Mouse (Mus musculus) monocyte, adult 5-6 weeks (primary cell): Measurements from ENCODE around the gene Ednra. TPM values are rescaled to one million over a fixed set of nuclear protein-coding genes. Genes with fewer than 3 reads are reported as not detected.
A peak's percentile ranks its signal among the peaks of the same experiment; 100 is the strongest.

Experiments
- ATAC-seq: fragments of 153-309, 156-312 bp; replicated peaks from 2 replicates; pipeline ENCODE4 v1.8.0; 2017; ENCODE audit warnings: mild to moderate bottlenecking; ENCODE audit not compliant: low TSS enrichment, insufficient number of reproducible peaks, severe bottlenecking, poor library complexity, low FRiP score
- total RNA-seq: library from RNA; stranded (forward); fragments of 200-1000, 200-491, 200-594 nt; gene quantifications from 3 replicates; pipeline ENCODE4 v1.2.3, GENCODE M21; 2017

The Ednra gene
- total RNA-seq, 1 experiment from 2014 or later = not detected

DNA sequence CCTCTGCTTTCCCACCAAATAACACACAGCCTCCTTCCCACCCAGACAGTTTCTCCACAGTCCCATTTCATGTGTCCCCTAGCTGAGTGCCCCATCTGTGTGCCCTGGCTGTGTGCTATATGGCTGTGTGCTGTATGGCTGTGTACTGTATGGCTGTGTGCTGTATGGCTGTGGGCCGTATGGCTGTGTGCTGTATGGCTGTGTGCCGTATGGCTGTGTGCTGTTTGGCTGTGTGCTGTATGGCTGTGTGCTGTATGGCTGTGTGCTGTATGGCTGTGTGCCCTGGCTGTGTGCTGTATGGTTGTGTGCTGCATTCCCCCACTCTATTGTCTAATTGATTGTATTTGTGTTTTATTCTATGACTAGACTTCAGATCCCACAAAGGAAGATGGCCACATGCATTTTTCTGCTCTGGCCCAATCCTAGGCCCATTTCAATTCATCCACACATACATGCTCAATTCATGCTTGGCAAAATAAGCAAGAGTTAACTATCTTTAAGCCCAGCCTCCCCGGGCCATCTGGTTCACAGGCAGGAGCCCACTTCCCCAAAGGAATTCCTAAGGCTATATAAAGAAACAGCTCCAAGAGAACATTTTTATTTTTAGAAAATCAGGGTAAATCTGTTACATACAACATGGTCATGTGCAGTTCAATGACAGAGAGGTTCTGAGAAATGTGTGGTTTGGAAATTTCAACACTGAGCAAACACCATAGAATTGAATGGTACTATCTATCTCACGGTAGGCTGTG, 53.5 kb downstream of the Ednra start:
- no peak for ATAC-seq

DNA sequence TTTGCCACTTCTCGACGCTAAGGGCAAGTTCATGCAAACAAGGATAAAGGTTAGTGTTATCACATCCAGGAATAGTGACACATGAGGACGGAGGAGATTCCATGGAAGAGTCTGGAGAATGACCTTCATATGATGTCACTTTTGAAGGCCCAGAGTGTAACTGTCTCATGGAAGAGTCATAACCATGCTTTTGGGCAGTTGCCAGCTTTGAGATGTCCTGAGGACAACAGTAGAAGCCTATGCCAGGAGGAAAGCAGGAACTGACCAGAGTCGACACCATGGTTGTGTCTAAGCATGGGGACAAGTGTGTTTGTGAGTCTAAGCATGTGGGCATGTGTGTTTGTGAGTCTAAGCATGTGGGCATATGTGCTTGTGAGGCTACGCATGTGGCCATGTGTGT, 56.3 kb downstream of the Ednra start:
- no peak for ATAC-seq

DNA sequence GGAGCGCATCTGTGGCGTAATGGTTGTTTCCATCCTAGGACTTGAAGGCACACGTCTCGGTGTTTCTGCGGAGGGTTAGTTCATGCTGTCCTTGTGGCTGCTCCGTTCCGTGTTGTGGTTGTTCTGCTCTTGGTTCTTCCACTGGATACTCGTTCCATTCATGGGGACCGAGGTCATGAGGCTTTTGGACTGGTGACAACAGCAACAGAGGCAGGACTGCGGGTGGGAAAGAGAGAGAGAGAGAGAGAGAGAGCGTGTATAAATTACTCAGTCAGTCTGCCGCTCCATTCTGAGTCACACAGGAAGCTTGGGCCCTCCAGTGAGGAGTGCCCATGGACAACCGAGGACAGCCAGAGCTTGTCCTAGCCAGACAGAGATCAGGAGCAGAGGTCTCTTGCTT, 59.4 kb downstream of the Ednra start:
- ATAC-seq = no peak

DNA sequence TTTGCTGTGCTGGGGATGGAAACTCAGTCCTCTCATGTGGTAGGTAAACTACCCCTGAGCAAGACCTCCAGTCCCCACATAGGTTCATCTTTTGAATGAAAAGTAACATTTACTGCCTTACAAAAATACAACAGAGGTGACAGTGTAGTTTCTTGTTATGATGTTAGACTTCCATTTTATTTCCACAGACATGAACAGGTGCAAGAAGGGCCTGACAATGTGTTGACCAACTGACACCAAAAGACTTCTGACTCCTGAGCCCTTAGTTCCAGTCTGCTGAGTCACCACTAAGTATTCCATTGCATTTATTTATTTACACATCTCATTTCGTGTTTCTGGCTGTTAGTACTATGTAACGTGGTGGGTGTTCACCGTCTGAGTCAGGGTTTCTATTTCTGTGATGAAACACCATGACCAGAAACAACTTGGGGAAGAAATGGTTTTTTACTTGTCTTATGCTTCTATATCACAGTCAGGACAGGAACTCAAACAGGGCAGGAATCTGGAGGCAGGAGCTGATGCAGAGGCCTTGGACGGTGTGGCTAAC, 64.7 kb downstream of the Ednra start:
- ATAC-seq = no peak

DNA sequence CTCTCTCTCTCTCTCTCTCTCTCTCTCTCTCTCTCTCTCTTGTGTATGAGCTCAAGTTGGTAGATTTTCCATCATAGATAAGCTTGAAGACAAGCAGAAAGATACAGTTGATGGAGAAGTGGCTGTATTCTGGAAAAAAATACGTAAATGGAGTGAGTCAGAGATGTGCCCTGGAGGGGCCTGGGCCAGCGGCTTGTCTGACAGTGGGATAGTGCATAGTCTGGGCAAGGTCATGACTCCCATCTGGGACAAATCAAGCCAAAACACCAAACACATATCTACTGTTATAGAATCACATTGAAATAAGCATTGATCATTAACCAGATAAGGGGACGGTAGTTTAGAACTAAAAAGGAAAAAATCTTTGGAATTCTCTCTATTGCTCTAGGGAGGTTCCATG, 65.9 kb downstream of the Ednra start:
- no peak for ATAC-seq

DNA sequence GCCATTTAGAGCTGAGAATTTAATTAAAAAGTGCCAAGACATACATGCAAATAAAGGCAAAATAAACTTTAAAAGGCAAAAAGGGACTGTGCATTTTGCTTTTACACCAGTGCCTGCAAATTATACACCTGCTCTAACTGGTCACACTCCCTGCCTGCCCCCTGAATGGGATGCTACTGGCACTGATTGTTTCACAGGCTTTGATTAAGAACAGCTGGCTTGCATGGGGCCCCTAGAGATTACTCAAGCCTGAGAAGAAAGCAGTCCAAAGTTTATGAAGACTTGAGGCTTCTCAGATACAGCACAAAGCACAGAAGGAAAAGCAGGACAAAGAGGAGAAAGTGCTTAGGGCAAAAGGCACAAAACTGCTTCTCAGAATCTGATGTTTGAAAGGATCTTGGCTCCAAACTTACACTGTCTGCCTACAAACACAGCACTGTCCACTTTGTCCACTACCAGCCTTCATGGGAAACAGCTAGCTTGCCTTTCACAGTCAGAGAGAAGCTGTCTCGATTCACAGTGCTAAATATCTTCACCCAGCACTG, 73.5 kb downstream of the Ednra start:
- ATAC-seq = no peak

DNA sequence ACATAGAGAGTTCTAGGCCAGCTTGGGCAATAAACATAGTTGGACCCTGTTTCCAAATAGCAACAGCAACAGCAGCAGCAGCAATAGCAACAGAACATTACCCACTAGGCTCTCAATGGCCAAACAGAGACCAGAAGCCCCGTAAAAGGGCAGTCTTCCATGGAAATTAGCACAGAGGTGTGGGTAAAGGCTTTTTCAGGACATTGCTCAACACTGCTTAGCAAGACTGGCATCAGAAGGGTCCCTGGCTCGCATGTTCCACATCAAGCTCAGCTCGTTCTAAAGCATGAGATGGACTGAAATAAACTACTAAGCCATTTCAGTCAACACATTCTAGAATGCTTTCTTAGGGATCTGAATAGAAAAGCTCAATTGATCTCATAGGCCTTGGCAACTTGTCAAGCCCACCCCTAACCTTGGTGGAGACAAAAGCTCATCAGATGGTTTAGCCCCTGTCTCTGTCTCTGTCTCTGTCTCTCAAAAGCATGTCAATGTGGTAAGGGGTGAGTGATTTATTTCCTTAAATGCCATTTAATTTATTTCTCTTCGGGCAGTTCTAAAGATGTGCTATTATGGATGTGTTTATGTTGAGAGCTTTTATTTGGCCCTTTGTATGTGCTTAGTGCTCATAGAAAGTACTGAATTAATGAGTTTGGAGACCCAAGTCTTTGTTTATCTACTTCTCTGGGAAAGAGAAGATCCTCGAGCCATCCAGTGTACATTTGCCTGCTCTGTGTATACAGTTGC, 84.0 kb downstream of the Ednra start:
- ATAC-seq = no peak

DNA sequence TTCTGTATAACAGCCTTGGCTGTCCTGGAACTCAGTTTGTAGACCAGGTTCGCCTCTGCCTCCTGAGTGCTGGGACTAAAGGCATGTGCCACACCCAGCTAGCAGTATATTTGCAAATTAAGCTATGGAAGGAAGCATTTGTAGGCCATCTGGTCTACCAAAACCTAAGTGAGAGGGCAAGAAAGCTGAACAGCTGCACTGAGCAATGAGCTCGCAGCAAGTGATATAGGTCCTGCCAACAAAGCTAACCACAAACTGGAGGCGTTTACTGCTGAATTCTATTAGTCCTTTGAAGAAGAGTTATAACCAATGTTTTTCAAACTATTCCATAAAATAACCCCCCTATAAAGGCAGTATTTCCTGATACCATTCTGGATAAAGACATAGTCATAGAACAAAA, 86.7 kb downstream of the Ednra start:
- ATAC-seq = no peak

DNA sequence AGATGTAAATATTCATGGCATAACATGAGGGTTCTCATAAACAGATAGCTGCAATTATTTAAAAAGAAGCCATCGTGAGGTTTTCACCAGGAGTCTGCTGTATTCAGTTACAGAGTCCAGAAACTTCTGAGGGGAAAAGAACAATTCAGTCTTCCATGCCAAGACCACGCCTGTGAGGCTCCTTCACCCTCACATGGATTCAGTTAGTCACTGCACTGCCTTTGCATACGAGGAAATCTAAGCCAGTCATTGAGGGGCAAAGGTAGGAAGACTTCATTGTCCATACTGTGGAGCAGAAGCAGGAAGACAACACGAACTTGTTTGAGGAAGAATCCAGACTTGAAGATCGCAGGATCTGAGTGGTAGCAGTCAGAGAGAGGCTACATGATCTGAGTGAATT, 90.2 kb downstream of the Ednra start:
- no peak for ATAC-seq

DNA sequence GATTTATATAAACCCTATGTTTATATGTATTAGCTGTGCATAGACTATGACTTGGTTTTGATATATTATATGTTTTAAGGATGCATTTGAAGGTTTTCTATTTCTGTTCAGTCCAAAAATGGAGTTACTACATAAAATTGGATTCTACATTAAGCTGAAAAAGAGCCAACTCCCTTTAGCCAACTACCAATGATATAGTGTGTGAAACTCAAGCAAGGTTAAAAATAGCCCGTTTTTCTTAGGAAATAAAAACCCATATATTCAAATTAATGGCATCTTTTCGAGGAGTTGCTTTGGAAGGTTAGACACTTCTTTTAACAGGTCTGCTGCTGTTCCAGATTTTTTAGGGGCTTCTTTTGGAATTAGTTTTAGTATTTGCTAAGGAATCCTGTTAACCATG, 91.1 kb downstream of the Ednra start:
- ATAC-seq = no peak

DNA sequence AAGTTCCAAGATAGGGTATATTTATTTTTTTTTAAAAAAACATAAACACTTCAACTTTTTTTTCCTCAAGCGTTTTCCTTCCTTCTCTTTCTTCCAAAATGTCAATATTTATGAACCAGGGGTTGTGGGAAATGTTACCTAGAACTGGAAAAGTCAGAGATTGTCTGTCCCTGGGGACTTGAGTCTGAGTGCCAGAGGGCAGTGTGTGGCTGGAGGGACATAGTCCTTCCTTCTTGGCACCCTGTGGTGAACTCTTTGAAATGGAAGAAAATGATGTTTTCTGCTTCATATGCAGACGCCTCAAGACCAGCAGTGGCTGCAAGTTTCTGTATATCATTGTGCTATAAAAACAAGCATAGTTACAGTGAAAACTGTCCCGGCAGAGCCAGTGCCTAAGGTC, 93.6 kb downstream of the Ednra start:
- no peak for ATAC-seq

DNA sequence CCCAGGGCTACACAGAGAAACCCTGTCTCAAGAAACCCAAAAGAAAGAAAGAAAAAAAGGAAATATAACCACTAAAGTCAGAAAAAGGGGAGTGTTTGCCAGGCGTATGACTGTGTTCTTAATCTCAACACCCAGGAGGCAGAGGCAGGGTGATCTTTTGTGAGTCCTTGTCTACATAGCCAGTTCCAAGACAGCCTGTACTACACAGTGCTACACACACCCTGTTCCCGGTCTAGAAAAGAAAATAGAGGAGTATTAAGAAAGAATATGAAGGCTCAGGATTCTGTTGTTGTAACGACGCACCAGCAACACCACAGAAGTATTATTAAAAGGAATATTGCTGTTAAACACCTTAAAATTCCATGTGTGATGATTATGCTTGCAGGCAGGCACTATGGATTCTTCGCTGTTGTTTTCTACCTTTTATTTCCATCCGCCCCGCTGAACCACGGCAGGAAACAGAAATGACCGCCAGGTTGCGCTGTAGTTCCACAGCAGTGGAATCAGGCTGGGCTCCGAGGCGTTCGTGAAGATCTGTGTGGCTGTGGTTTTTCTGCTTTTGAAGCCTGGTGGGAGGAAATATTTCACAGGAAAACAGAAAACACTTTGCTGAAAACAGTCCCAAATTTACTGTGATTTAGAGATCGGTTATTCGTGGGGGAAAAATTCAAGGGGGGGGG, 94.3 kb downstream of the Ednra start:
- ATAC-seq = peak; percentile 66; the same call in 1 of the 2 replicates

DNA sequence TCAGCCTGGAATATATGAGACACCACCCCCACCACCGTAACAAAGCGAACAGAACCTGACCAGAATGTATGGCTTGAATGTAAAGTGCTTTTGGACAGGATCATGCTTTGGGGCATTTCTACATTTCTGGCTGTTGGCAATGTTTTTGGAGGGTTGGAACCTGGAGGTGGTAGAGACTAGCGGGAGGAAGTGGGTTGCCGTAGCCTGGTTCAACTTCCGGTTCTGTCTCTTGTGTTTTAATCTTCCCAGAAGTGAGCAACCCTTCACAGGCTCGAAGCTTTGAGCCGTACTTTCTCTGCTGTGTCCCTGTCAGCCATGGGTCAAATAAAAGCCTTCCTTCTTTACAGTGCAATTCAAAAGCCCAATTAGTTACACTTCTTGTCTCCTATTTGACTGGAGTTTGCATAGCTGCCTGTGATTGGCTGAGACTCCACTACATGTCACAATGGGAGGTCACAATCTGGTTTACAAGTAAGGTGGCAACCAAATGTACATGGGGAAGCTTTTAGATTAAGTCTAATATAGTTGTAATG, 100.5 kb downstream of the Ednra start:
- ATAC-seq = no peak

DNA sequence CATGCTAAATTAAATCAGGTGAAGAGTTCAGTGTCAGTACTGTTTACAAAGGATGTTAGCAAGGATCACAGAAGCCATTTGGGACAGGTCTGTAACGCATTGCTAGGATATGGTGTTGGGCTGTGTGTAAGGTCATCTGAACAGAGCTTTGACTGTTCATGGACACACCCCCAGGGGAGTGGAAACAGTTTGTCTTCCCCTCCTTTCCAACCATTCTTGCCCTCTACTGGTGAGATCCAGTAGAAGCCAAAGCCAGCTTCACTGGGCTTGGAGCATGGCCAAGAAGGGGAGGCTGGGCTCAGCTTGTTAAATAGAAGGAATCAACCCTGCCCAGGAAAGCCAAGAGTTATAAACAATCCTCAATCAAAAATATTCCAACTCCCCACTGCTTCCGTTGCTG, 106.3 kb downstream of the Ednra start:
- ATAC-seq = no peak

Other genes starting within 250 kb of the Ednra start
- gene Arhgap10, start 206.5 kb downstream of the Ednra start, total RNA-seq = 6.9 to 51.9 TPM (median 11.5 TPM) in 3 replicates
- 33.1 to 41.1 TPM (median 33.2 TPM) in 3 replicates for gene Prmt9, start 175.1 kb downstream of the Ednra start, total RNA-seq
- 24.3 to 31.8 TPM (median 24.7 TPM) in 3 replicates for gene Tmem184c, start 113.8 kb downstream of the Ednra start, total RNA-seq